Mouse (Mus musculus) hindbrain, postnatal 0 days (tissue): ENCODE measurements around the gene Abcc8. TPM values are rescaled to one million over a fixed set of nuclear protein-coding genes. Genes with fewer than 3 reads are reported as not detected.

Experiments used
- ATAC-seq: fragments of 200-750 bp; cut with Nextera tagmentation; 2 replicates; pipeline ENCODE4 v1.8.0; 2017; ENCODE audit warnings: mild to moderate bottlenecking, moderate TSS enrichment, moderate library complexity
- DNase-seq: peaks from one replicate; pipeline ENCODE4 v3.0.0-alpha.2; 2015; ENCODE audit warnings: low spot score
- H3K27ac ChIP-seq: fragments of 300-500 bp; sonication (generic); 2 replicates; pipeline ENCODE4 v1.5.1; 2014; ENCODE audit warnings: mild to moderate bottlenecking
- H3K27me3 ChIP-seq: fragments of 300-500 bp; sonication (generic); 2 replicates; pipeline ENCODE4 v1.6.1; 2014; ENCODE audit warnings: low read length, mixed read lengths; ENCODE audit not compliant: insufficient read depth
- H3K36me3 ChIP-seq: fragments of 300-500 bp; sonication (generic); 2 replicates; pipeline ENCODE4 v1.6.1; 2014; ENCODE audit warnings: low read length, mixed read lengths; ENCODE audit not compliant: insufficient read depth
- H3K4me1 ChIP-seq: fragments of 300-500 bp; sonication (generic); 2 replicates; pipeline ENCODE4 v1.6.1; 2014; ENCODE audit warnings: antibody characterized with exemption, low read length, mixed read lengths; ENCODE audit not compliant: insufficient read depth
- H3K4me2 ChIP-seq: fragments of 300-500 bp; sonication (generic); 2 replicates; pipeline ENCODE4 v1.6.1; 2014; ENCODE audit warnings: low read depth, mild to moderate bottlenecking, low read length, moderate library complexity, mixed read lengths
- H3K4me3 ChIP-seq: fragments of 300-500 bp; sonication (generic); 2 replicates; pipeline ENCODE4 v1.5.1; 2014; ENCODE audit warnings: low read length
- H3K9ac ChIP-seq: fragments of 300-500 bp; sonication (generic); replicated peaks from 2 replicates; pipeline ENCODE4 v1.6.1; 2014; ENCODE audit warnings: mild to moderate bottlenecking, low read length, moderate library complexity, mixed read lengths
- H3K9me3 ChIP-seq: fragments of 300-500 bp; sonication (generic); 2 replicates; pipeline ENCODE4 v1.6.1; 2016; ENCODE audit warnings: low read length, mixed read lengths
- CTCF ChIP-seq: IDR thresholded peaks from 2 replicates; pipeline ENCODE4 v1.5.1; 2016; ENCODE audit warnings: antibody characterized with exemption, control low read depth, low read depth
- WGBS: fragments of 180-500 bp; shearing (Covaris S2); extraction: QIAGEN DNeasy Blood & Tissue Kit; methylation state at CpG from one replicate; pipeline ENCODE4 v1.1.7; 2014; 5-methylcytosine and 5-hydroxymethylcytosine counted together
- polyA plus RNA-seq: library from polyadenylated mRNA; unstranded; fragments of >200 nt; fragmentation: Nextera tagmentation; extraction: Ambion mirVana; gene quantifications from 2 replicates; pipeline ENCODE4 v1.2.1, GENCODE M21; 2015
- total RNA-seq: library from RNA; depleted of rRNA; stranded (reverse); fragments of >200 nt; gene quantifications from 2 replicates; pipeline ENCODE4 v1.2.3, GENCODE M21; 2014

Abcc8 gene
- total and polyA plus RNA-seq, 2 experiments from 2014 or later: 11.2 to 29.8 TPM

GRCm38 (mm10) chr7:46210276-46210675 lies 30.4 kb upstream of the Abcc8 start:
- DNase-seq (no peak), ATAC-seq (no peak)
- Histone ChIP-seq H3K4me3 (no peak overlapping the region), H3K36me3 (no peaks in the 10 kb centered on the region), H3K27me3 (no peaks in the 10 kb centered on the region), H3K9me3 (no peaks in the 10 kb centered on the region), H3K9ac (no peak overlapping the region), H3K4me1 (no peaks in the 10 kb centered on the region), H3K27ac (no peak overlapping the region), H3K4me2 (no peak overlapping the region)
- 87% methylated on average over 6 of the region's 6 CpGs for WGBS
- TF ChIP-seq CTCF: no peak

- no peak for TF ChIP-seq CTCF
- Histone ChIP-seq H3K4me1 (no peaks in the 10 kb centered on the region), H3K36me3 (no peaks in the 10 kb centered on the region)
These were observed 28.3 kb upstream of the Abcc8 start for GRCm38 (mm10) chr7:46208131-46208530.

GRCm38 (mm10) chr7:46204775-46205174 lies 24.9 kb upstream of the Abcc8 start:
- DNase-seq: no peak
- 77% methylated on average over 6 of the region's 6 CpGs for WGBS
- Histone ChIP-seq H3K4me1 (no peaks in the 10 kb centered on the region), H3K27me3 (no peaks in the 10 kb centered on the region), H3K36me3 (no peaks in the 10 kb centered on the region), H3K4me2 (no peak overlapping the region), H3K9me3 (no peaks in the 10 kb centered on the region), H3K9ac (no peak overlapping the region), H3K4me3 (no peak overlapping the region), H3K27ac (no peak overlapping the region)
- peak; percentile 23; the same call in 1 of the 2 replicates for TF ChIP-seq CTCF
- ATAC-seq: no peak

More at GRCm38 (mm10) chr7:46208131-46208530, 28.3 kb upstream of the Abcc8 start:
- no peak overlapping the region for H3K4me3 ChIP-seq
- ATAC-seq (no peak), DNase-seq (no peak)
- 89% methylated on average over 8 of the region's 8 CpGs for WGBS
- no peak overlapping the region for H3K9ac ChIP-seq
- H3K27ac ChIP-seq: no peak overlapping the region
- H3K9me3 ChIP-seq: no peaks in the 10 kb centered on the region
- H3K27me3 ChIP-seq: no peaks in the 10 kb centered on the region
- H3K4me2 ChIP-seq: no peak overlapping the region

- no peaks in the 10 kb centered on the region for H3K36me3 ChIP-seq
- no peaks in the 10 kb centered on the region for H3K9me3 ChIP-seq
- no peaks in the 10 kb centered on the region for H3K27me3 ChIP-seq
- H3K4me3 ChIP-seq: no peak overlapping the region
- ATAC-seq (peak; percentile 32; the same call in 1 of the 2 replicates), DNase-seq (peak; percentile 71)
- no peaks in the 10 kb centered on the region for H3K4me1 ChIP-seq
- TF ChIP-seq CTCF: peak; percentile 74
- 44% methylated on average over 11 of the region's 11 CpGs for WGBS
- H3K4me2 ChIP-seq: no peak overlapping the region
- no peak overlapping the region for H3K9ac ChIP-seq
- H3K27ac ChIP-seq: no peak overlapping the region
These were observed 24.2 kb upstream of the Abcc8 start for GRCm38 (mm10) chr7:46204046-46204471.

- DNase-seq: no peak
- no peak overlapping the region for H3K9ac ChIP-seq
- WGBS: 26% methylated on average over 14 of the region's 14 CpGs
- no peak overlapping the region for H3K27ac ChIP-seq
- H3K27me3 ChIP-seq: no peaks in the 10 kb centered on the region
- no peak overlapping the region for H3K4me3 ChIP-seq
- H3K9me3 ChIP-seq: no peaks in the 10 kb centered on the region
- no peak; the same call in 1 of the 2 replicates for ATAC-seq
- TF ChIP-seq CTCF: no peak; the same call in 1 of the 2 replicates
- no peak overlapping the region for H3K4me2 ChIP-seq
- no peaks in the 10 kb centered on the region for H3K4me1 ChIP-seq
- H3K36me3 ChIP-seq: no peaks in the 10 kb centered on the region
These were observed 21.8 kb upstream of the Abcc8 start for GRCm38 (mm10) chr7:46201649-46202048.

DNA sequence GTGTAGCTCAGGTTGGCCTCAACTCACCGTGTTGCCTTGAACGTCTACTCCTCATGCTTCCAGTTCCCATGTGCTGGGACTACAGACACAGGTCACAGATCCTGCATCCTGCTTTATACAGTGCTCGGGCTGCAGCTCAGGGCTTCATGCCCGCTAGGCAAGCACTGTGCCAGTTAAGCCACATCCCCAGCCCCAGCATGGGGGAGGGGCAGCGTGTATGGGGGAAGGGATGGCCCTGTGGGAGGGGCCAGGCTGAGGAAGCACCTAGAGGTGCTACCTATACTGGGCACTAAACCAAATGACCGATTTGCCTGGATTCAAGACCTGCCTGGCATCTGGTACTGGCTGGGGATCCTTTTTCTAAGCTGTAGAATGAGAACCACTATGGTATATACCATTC lies 20.2 kb upstream of the Abcc8 start:
- Histone ChIP-seq H3K4me1 (no peaks in the 10 kb centered on the region), H3K9me3 (no peaks in the 10 kb centered on the region), H3K27ac (no peak overlapping the region), H3K27me3 (no peaks in the 10 kb centered on the region), H3K36me3 (no peaks in the 10 kb centered on the region), H3K4me3 (no peak overlapping the region), H3K4me2 (no peak overlapping the region), H3K9ac (no peak overlapping the region)
- DNase-seq: no peak
- WGBS: 65% methylated on average over 6 of the region's 6 CpGs
- no peak for ATAC-seq
- TF ChIP-seq CTCF: no peak

DNA sequence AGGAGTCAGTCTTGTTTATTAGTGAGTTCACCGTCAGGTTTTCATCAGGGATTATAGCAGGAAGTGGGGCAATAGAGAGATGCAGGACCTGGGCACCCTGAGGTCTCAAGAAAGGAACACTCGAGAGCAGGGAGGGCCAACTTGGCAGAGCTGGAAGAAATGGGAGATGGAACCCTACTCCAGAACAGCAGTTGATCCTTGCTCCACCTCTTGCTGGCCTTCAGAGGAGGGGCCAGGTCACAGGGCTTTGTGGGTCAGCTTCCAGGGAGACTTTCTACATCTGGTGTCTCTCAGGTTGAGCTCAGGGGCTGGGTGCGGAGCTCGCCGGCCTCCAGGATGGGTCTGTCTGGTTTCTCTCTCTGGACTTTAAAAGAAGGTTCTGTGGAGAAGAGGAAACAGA lies 15.5 kb upstream of the Abcc8 start:
- Histone ChIP-seq H3K4me3 (no peak overlapping the region), H3K4me1 (no peaks in the 10 kb centered on the region), H3K9ac (no peak overlapping the region), H3K9me3 (no peaks in the 10 kb centered on the region), H3K4me2 (no peak overlapping the region), H3K27ac (no peak overlapping the region), H3K36me3 (no peaks in the 10 kb centered on the region), H3K27me3 (no peaks in the 10 kb centered on the region)
- no peak for ATAC-seq
- WGBS: 90% methylated on average over 5 of the region's 5 CpGs
- no peak for TF ChIP-seq CTCF
- no peak for DNase-seq
